Mouse (Mus musculus) C2C12 (cell line): ENCODE data around the gene Ces1g.

Experiments used
- CEBPB ChIP-seq: IDR thresholded peaks from one replicate; pipeline ENCODE4 v1.6.1; 2011; ENCODE audit warnings: low read depth, mild to moderate bottlenecking, control low read depth, moderate library complexity
- CTCF ChIP-seq: IDR thresholded peaks from one replicate; pipeline ENCODE4 v1.5.1; 2011; ENCODE audit not compliant: control insufficient read depth, insufficient read depth, insufficient read length
- MYOG ChIP-seq: IDR thresholded peaks from one replicate; pipeline ENCODE4 v1.6.1; 2011; ENCODE audit not compliant: control insufficient read depth, insufficient read length; ENCODE audit errors: extremely low read depth

- TF ChIP-seq CEBPB (no peak), MYOG (no peak), CTCF (no peak)
Observed at GRCm38 (mm10) chr8:93261436-93261835, 75.7 kb downstream of the Ces1g start.
